Mouse (Mus musculus) 416B (cell line): Measurements from ENCODE around the gene Prkcq.

Experiments used
- DNase-seq: peaks from one replicate; pipeline ENCODE4 v3.0.0; 2011; ENCODE audit warnings: low read depth

Prkcq gene

DNA sequence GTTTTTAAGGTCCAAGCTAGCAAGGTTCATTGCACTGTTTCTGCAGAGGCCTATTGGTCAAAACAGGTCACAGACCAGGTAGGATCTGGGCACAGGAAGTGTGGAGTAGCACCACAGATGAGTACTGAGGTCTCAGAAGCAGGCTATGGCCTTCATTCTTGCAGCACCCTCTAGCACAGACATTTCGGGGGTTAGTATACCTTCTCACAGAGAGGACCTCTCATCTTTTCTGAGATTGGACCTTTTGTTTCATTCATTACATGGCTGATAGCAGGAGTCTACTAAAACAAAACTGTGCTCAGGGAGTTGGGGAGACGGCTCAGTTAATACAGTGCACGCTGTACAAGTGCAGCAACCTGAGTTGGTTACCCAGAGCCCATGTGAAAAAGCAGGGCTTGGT lies 14.7 kb downstream of the Prkcq start:
- no peak for DNase-seq

DNA sequence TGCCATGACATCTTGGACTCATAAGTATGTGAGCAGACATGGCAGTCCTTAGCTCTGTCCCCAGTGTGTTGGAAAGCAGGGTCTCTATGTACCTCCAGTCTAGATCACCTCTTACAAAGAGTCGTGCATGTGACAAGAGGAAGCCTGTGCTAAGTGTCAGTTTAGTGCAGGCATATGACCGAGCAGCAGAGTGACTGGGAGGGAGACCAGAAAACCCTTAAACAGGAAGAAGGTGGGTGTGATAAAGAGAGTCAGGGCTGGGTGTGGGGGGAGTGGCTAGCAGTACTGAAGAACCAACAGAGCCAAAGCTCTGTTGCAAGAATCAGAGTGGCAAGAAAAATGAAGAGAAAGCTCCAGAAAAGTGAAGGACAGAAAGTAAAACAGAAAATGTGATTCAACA lies 15.3 kb downstream of the Prkcq start:
- DNase-seq = peak; percentile 73

GRCm38 (mm10) chr2:11188279-11188678 lies 16.4 kb downstream of the Prkcq start:
- DNase-seq = peak; percentile 3

DNA sequence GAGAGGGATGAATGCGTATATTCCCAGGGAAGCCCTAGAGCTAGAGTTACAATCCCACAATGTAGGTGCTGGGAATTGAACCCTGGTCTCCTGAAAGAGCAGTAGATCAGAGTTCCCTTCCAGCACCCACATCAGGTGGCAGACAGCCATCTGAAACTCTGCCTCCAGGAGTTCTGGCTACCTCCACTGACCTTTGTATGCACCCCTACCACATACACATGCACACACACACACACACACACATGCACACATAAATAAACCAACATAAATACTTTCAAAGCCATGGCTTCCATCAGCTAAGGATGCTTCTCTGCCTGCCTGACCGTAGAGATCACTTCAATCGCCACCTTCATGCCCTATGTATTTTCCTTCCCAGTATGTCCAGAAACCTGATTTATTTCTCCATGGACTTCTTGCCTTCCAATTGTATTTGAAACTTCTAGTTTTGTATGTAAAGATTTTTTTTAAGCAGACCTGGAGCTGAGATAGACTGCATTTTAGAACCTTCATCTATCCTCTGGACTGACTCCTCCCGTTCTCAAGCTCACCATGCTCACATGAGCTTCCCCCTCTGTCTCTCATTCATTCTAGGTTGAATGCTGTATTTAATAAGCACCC lies 17.4 kb downstream of the Prkcq start:
- no peak for DNase-seq

DNA sequence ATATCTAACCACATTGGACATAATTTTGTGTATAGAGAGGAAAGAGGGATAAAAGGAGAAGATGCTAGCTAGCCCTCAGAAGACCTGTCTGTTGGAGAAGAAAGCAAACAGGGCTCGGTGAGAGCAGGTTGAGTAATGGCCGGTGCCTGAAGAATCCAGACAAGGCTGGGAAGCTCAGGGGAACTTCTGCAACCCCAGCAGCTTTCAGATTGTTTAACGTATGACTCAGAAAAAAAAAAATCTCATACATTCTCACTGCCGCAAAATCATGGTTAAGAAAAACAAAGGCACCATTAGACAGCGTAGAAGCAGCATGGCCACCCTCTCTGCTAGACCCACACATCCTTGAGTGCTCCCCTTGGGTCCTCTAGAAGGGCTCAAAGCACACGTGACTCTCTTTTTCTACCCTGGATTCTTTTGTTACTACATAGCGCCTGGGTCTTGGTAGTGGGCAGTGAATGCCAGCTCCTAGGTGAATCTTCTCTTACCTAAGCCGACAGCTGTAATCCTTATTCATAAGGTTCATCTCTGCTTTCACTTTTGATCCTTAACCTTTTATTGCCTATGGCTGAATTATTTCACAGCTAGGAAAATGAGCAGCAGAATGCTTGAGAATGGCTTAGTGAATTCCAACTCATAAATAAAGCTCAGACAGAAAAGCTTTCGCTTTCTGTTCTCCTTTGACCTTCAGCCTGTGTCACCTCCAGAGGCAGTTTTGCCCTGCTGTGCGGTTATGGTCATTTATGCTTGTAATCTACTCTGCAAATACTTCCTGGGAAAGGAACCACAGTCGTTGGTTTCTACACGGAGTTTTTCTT lies 20.6 kb downstream of the Prkcq start:
- DNase-seq = peak; percentile 81

- peak; percentile 75 for DNase-seq
Measured at GRCm38 (mm10) chr2:11193099-11193618, 21.3 kb downstream of the Prkcq start.

- no peak for DNase-seq
Measured at GRCm38 (mm10) chr2:11194732-11195340, 22.9 kb downstream of the Prkcq start.

DNA sequence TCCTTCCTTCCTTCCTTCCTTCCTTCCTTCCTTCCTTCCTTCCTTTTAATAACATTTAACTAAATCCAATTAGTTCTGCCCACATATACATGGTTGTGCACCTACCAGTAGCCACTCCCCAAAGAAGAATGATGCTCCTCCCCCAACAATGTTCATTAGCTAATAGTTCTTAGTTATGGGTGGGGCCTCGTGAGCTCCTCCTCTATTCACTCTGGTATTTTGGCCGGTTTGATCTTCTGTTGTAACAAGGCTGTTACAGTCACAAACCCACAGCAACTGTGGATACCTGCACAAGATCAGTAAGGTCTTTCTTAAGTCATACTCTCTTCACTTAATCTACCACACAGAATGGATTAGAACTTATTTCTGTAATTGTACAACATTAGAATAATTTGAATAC lies 24.2 kb downstream of the Prkcq start:
- DNase-seq = no peak

GRCm38 (mm10) chr2:11196952-11197559 lies 25.1 kb downstream of the Prkcq start:
- peak; percentile 11 for DNase-seq

- no peak for DNase-seq
Measured at GRCm38 (mm10) chr2:11199624-11200023, 27.7 kb downstream of the Prkcq start.

- no peak for DNase-seq
Measured at GRCm38 (mm10) chr2:11202841-11203240, 30.9 kb downstream of the Prkcq start.

DNA sequence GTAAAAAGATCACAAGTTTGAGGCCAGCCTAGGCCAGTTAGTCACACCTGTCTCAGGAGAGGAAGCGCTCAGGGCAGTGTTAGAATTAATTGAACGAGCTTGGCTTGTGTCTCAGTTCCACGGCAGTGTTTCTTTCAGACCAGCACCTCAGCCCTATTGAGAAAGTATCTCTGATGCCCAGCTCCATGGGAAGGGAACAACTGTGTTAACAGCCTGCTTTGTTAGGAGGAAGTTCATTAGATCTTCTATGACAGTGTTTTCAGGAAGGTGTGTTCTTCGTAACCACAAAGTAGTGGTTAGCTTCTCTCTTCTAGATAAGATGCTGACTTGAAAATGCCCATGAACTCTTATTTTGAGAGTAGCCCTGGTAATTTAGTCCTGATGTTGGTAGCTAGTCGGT lies 31.4 kb downstream of the Prkcq start:
- DNase-seq = peak; percentile 8

DNA sequence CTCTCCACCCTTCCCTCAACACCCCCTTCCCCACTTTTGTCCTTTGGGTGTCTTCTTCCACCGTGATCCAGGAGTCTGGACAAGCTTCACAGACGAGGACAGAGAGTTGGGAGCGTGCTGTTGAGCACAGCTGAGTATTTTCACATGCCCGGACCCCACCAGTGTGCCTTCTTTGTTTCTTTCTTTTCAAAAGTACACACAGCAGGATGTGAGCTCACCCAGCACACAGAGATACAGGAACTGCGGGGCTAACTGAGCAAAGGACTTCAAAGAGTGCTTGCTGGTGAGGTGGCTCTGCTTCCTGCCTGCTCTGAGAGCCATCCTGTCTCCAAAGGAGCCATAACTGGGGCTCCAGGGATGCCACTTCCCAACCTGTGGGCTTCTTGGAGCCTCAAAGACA lies 32.3 kb downstream of the Prkcq start:
- DNase-seq = no peak

DNA sequence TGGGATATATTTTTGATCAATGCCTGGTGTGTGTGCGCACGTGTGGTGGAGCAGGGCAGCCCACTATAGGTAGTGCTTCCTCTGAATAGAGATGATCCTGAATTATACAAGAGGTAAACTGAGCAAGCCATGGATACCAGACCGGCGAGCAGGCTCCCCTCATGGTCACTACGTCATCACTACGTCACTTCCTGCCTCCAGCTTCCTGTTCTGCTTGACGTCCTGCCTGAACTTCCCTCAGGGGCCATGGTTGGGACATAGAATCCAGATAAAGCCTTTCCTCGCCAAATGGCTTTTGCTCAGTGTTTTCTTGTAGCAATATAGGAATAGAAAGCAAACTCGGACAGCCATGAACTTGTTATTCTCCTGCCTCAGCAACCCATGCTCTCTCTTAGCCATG lies 33.1 kb downstream of the Prkcq start:
- peak; percentile 5 for DNase-seq

DNA sequence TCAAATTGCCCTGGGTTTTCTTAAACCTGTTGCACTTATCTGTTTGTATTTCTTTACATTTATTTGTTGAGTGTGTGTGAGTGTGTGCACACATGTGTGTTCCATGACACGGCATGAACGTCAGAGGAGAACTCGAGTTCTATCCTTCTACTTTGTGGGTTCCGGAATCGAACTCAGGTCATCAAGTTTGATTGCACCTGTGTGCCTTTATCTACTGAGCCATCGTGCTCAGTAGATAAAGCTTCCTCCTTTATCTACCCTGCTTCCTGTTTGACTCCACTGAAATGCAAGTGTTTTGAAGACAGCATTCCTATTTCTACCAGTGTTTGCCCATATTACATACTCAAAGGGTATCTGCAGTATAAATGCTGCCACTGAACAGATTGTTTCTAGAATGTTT lies 33.8 kb downstream of the Prkcq start:
- DNase-seq = no peak

- no peak for DNase-seq
Measured at GRCm38 (mm10) chr2:11208263-11208662, 36.4 kb downstream of the Prkcq start.

DNA sequence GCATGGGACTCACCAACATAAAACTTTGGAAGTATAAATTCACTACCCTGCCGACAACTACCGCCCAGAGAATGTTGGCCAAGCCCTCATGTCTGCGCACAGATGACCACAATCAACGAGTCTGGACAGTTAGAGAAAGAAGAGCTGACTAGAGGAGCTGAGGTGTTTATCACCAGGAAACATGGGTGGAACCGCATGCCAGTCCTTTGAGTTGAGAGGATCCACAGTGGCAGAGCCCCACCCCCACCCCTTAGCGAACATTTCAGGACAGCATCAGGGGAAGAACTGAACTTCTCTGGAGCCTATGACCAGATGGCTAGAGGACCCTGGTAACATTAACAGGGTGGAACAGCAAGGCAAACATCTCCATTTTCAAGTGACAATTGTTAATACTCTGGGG lies 37.4 kb downstream of the Prkcq start:
- DNase-seq = no peak

DNA sequence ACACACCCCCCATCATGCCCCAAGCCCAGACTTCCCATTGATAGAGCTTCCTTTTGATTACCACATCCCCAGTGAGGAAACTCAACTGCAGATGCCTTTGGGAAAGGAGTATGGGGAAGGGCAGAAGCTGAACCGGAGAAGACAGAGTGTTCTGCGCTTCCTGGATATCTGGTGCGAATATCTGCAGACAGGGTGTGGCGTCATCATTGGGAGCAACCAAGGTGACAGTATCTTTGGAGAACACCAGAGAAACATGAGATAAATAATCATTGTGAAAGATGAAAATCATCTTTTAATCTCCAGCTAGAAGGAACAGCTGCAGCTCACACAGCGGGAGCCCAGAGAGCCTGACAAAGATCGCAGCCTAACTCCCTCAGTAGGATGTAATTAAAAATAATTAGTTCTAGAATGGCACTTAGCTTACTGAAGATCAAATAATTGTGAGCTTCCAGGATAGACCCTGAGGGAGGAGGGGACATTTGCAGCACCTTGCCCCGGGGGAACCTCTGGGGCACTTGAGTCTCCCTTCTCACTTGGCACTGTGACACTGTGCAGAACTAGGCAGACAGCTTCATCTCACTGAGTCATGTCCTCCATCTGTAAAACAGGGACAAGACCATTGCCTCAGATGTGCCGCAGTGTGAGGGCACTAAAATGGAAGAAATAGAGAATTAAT lies 38.5 kb downstream of the Prkcq start:
- DNase-seq = no peak

GRCm38 (mm10) chr2:11211961-11212562 lies 40.2 kb downstream of the Prkcq start:
- peak; percentile 37 for DNase-seq

DNA sequence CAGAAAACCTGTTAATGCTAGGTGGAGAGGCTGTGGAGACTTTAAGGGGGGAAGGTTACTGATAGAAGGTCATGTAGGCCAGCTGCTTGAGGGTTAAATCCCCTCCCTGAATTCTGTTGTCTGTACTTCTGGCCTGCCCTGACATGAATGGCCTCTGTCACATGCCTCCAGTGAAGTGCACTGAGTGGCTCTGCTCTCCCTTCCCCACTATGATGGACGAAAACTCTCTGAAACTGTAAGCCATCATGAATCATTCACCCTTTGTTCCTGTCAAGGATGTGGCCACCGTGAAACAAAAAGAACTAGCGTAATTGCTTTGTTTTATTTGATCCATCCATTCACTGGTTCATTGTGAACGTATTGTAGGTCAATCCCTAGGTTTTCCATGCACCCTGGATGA lies 44.5 kb downstream of the Prkcq start:
- DNase-seq = no peak

DNA sequence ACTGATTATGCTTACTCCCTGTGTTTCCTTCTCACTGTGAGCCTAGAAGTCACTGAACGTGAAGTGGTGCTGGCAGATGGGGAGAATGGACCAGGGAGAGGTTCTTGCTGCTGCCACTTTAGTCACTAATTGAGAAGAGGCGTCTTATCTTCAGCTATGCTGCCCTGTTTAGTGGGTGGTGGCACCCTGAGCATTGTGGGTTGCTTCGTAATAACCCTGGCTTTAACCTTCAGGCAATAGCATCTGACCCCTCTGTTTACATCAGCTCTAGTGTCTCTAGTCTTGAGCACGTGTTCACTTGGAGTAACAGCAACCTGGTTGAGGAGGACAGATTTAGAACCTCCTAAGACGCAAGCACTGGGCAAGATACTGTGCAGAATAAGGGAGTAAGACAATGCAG lies 44.9 kb downstream of the Prkcq start:
- no peak for DNase-seq

DNA sequence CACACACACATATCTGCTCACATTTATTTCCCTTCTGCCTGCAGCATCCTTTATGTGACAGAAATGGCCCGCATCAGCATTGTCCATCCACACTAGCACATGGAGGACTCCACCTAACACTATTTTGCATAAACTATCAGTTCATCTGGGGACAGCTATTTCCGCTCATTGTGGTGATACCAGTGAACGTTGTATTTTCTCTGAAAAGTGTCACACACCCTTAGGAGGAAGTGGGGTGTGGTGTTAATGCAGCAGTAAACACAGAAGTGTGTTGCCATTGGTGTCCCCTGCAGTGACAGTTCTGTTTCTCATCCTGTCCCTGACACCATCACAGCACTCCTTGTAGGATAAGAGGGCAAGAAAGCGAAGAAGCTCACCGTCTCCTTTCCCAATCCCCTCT lies 46.2 kb downstream of the Prkcq start:
- no peak for DNase-seq
